Mouse (Mus musculus) lung, postnatal 0 days (tissue): ENCODE measurements around the gene Lmf1. TPM values are rescaled to one million over a fixed set of nuclear protein-coding genes. Genes with fewer than 3 reads are reported as not detected.

Experiments
- ATAC-seq: fragments of 200-750 bp; cut with Nextera tagmentation; 2 replicates; pipeline ENCODE4 v1.8.0; 2017; ENCODE audit warnings: moderate library complexity
- DNase-seq: peaks from one replicate; pipeline ENCODE4 v3.0.0-alpha.2; 2016; ENCODE audit warnings: low spot score
- H3K27ac ChIP-seq: fragments of 300-500 bp; sonication (generic); 2 replicates; pipeline ENCODE4 v1.5.1; 2014; ENCODE audit warnings: antibody characterized with exemption, mild to moderate bottlenecking, low read length, mixed read lengths
- H3K27me3 ChIP-seq: fragments of 300-500 bp; sonication (generic); replicated peaks from 2 replicates; pipeline ENCODE4 v1.6.1; 2014; ENCODE audit warnings: low read length, mixed read lengths; ENCODE audit not compliant: insufficient read depth
- H3K36me3 ChIP-seq: fragments of 300-500 bp; sonication (generic); 2 replicates; pipeline ENCODE4 v1.6.1; 2014; ENCODE audit warnings: low read length, mixed read lengths; ENCODE audit not compliant: insufficient read depth
- H3K4me1 ChIP-seq: fragments of 300-500 bp; sonication (generic); 2 replicates; pipeline ENCODE4 v1.6.1; 2014; ENCODE audit warnings: antibody characterized with exemption, low read depth, low read length, mixed read lengths; ENCODE audit not compliant: insufficient read depth
- H3K4me2 ChIP-seq: fragments of 300-500 bp; sonication (generic); replicated peaks from 2 replicates; pipeline ENCODE4 v1.6.1; 2014; ENCODE audit warnings: low read depth, mild to moderate bottlenecking, low read length, moderate library complexity, mixed read lengths
- H3K4me3 ChIP-seq: fragments of 300-500 bp; sonication (generic); 2 replicates; pipeline ENCODE4 v1.5.1; 2014; ENCODE audit warnings: low read depth, low read length
- H3K9ac ChIP-seq: fragments of 300-500 bp; sonication (generic); replicated peaks from 2 replicates; pipeline ENCODE4 v1.6.1; 2014; ENCODE audit warnings: low read depth, mild to moderate bottlenecking
- H3K9me3 ChIP-seq: fragments of 300-500 bp; sonication (generic); 2 replicates; pipeline ENCODE4 v1.6.1; 2016; ENCODE audit warnings: low read length, mixed read lengths
- CTCF ChIP-seq: IDR thresholded peaks from 2 replicates; pipeline ENCODE4 v1.5.1; 2016; ENCODE audit warnings: antibody characterized with exemption, mild to moderate bottlenecking
- EP300 ChIP-seq: IDR thresholded peaks from 2 replicates; pipeline ENCODE4 v1.6.1; 2016; ENCODE audit warnings: antibody characterized with exemption, mild to moderate bottlenecking, control low read depth
- WGBS: fragments of 180-500 bp; shearing (Covaris S2); extraction: QIAGEN DNeasy Blood & Tissue Kit; methylation state at CpG from one replicate; pipeline ENCODE4 v1.1.7; 2014; 5-methylcytosine and 5-hydroxymethylcytosine counted together
- polyA plus RNA-seq: library from polyadenylated mRNA; unstranded; fragments of >200 nt; fragmentation: Nextera tagmentation; extraction: Ambion mirVana; gene quantifications from 2 replicates; pipeline ENCODE4 v1.2.1, GENCODE M21; 2015

The Lmf1 gene
- polyA plus RNA-seq, 1 experiment from 2014 or later, result 16.6 TPM

DNA sequence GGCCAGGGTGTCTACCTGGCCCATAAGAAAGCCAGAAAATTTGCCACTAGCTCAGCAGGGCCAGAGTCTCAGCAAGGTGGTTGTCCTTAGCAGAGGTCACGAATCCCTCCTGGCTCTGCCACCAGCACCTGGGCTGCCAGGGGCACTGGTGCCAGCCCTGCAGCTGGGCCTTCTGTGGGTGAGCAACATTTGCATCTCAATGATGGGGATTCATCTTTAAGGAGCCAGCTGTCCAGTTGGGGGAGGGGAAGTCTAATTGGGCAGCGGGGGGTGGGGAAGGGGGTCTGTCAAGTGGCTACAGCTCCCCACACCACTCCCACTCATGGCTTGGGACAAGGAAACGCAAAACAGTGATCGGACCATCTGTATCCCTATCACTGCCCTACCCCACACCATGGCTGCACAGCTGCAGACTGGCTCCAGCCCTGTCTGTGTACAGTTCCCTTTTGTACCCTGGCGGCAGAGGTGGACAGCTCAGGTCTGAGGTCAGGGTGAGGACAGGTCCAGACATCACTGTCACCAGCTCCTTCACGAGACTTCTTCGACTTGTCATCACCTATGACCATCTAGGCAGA, 89.7 kb downstream of the Lmf1 start:
- no peak for TF ChIP-seq CTCF
- TF ChIP-seq EP300, result no peak
- no peak for DNase-seq
- Histone ChIP-seq H3K4me2 (no peak overlapping the region), H3K27ac (no peak overlapping the region), H3K9me3 (no peaks in the 10 kb centered on the region), H3K4me3 (no peak overlapping the region), H3K4me1 (no peaks in the 10 kb centered on the region), H3K36me3 (no peaks in the 10 kb centered on the region), H3K9ac (no peak overlapping the region), H3K27me3 (no peaks in the 10 kb centered on the region)
- 73% methylated on average over 7 of the region's 7 CpGs for WGBS
- no peak for ATAC-seq

DNA sequence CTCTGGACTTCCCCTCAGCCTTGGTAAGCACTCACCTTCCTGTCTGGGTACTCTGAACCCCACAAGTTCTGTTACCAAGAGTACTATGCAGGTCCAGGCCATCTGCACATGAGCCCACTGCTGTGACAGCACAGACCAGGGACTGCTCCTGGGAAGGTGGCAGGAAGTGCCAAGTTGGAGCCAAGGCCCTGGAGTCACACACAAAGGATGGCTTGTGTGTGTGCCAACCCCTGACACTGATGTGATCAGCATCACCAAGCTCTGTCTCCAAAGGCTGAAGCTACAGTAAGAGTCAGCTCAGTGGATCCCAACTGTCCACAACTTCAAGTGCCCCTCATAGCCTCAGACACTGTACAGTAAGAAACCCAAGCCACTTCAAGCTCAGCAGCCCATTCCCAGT, 94.1 kb downstream of the Lmf1 start:
- no peak for DNase-seq

DNA sequence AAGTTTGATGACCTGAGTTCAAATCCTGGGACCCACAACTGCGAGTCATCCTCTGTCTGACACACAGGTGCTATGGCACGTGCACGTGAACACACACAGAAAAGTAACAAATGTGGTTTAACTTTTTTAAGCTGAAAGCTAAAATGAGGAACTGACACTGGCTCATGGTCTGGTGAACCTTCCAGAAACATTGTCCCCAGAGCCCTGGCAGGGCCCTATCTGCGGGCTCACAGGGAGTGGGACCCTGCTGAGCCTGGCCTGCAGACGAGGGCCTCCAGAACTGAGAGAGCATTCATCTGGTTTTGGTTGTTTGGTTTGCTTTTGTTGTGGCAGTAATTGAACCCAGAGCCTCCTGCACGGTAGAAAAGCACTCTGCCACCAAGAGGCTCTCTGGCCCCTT, 99.1 kb downstream of the Lmf1 start:
- H3K4me1 ChIP-seq, result no peaks in the 10 kb centered on the region
- ATAC-seq (no peak), DNase-seq (no peak)
- no peak overlapping the region for H3K27ac ChIP-seq
- TF ChIP-seq CTCF (no peak), EP300 (no peak)
- no peak overlapping the region for H3K4me3 ChIP-seq
- no peaks in the 10 kb centered on the region for H3K36me3 ChIP-seq
- H3K4me2 ChIP-seq, result no peak overlapping the region
- H3K9ac ChIP-seq, result no peak overlapping the region
- 60% methylated on average over 6 of the region's 6 CpGs for WGBS
- H3K9me3 ChIP-seq, result no peaks in the 10 kb centered on the region
- H3K27me3 ChIP-seq, result no peaks in the 10 kb centered on the region

More for the DNA sequence above, 94.1 kb downstream of the Lmf1 start:
- no peak overlapping the region for H3K4me3 ChIP-seq
- no peaks in the 10 kb centered on the region for H3K36me3 ChIP-seq
- no peak overlapping the region for H3K9ac ChIP-seq
- H3K27ac ChIP-seq, result no peak overlapping the region
- H3K4me1 ChIP-seq, result no peaks in the 10 kb centered on the region
- no peaks in the 10 kb centered on the region for H3K9me3 ChIP-seq
- H3K27me3 ChIP-seq, result no peaks in the 10 kb centered on the region
- no peak for ATAC-seq
- TF ChIP-seq EP300, result no peak
- H3K4me2 ChIP-seq, result no peak overlapping the region

DNA sequence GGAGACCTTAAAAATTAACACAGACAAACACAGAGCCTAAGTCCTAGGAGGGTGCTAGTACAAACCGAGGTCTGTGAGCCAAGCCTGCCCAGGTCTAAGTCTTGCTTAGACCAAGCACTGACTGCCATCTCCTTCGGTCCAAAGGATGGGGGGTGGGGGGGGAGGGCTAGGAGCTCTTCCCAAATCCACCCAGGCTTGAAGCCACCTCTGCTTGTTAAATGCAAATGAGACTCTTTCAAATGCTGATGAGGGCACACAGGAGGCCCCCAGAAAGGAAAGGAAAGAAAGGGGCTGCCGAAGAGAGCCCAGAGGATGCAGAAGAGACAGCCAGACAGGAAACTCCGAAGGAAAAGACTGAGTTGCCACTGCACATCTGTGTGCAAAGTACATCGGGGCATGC, 100.9 kb downstream of the Lmf1 start:
- TF ChIP-seq CTCF, result no peak
- H3K4me3 ChIP-seq, result no peak overlapping the region
- H3K27ac ChIP-seq, result no peak overlapping the region
- no peaks in the 10 kb centered on the region for H3K27me3 ChIP-seq
- 16% methylated on average over 5 of the region's 5 CpGs for WGBS
- H3K36me3 ChIP-seq, result no peaks in the 10 kb centered on the region
- no peaks in the 10 kb centered on the region for H3K4me1 ChIP-seq
- no peak for ATAC-seq
- no peak overlapping the region for H3K9ac ChIP-seq
- H3K4me2 ChIP-seq, result no peak overlapping the region
- no peaks in the 10 kb centered on the region for H3K9me3 ChIP-seq
- no peak for DNase-seq

DNA sequence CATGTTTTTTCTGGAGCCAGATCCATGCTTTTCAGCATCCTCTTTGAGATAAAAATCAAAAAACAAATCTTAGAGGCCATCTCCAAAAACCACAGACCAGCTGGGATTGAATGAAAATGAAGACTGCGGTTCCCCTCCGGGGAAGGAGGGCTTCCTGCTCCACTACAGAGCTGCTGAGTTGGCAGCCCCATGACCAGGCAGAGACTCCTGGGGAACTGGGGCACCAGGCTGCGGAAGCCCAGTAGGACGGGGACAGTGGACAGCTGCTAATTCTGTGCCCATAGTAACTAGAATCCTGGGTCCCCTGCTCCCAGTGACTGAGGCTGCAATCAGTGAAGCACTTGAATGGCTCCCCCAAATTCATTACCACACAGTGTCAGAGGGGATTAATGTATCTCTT, 102.8 kb downstream of the Lmf1 start:
- no peak overlapping the region for H3K4me3 ChIP-seq
- no peak overlapping the region for H3K9ac ChIP-seq
- H3K9me3 ChIP-seq, result no peaks in the 10 kb centered on the region
- no peaks in the 10 kb centered on the region for H3K27me3 ChIP-seq
- H3K36me3 ChIP-seq, result no peaks in the 10 kb centered on the region
- no peak overlapping the region for H3K4me2 ChIP-seq
- no peak overlapping the region for H3K27ac ChIP-seq
- TF ChIP-seq CTCF (no peak), EP300 (no peak)
- 72% methylated on average over 4 of the region's 4 CpGs for WGBS
- H3K4me1 ChIP-seq, result no peaks in the 10 kb centered on the region
- ATAC-seq (no peak), DNase-seq (no peak)

DNA sequence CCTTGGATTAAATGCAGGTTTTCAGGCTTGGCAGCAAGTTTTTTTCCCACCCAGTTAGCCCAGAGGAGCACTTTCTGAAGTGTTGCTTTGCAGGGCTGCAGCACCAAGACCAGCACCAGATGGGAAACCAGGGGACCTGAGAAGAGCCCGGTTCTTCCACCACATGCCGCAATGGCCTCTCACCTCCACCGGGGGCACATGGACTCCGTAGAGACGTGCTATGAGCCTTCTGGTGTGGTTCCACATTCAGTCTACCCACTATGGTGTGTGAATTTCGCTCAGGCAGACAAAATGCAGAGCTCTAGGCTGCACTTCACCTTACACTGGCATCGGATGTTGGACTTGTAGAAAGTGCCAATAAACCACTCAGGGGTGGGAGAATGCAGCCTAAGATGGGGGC, 107.4 kb downstream of the Lmf1 start:
- Histone ChIP-seq H3K36me3 (no peaks in the 10 kb centered on the region), H3K27me3 (no peaks in the 10 kb centered on the region), H3K9ac (no peak overlapping the region), H3K4me2 (no peak overlapping the region), H3K4me3 (no peak overlapping the region), H3K4me1 (no peaks in the 10 kb centered on the region), H3K27ac (no peak overlapping the region), H3K9me3 (no peaks in the 10 kb centered on the region)
- peak; percentile 41 for TF ChIP-seq CTCF
- no peak for TF ChIP-seq EP300
- no peak for DNase-seq
- ATAC-seq, result no peak
- 38% methylated on average over 7 of the region's 7 CpGs for WGBS

DNA sequence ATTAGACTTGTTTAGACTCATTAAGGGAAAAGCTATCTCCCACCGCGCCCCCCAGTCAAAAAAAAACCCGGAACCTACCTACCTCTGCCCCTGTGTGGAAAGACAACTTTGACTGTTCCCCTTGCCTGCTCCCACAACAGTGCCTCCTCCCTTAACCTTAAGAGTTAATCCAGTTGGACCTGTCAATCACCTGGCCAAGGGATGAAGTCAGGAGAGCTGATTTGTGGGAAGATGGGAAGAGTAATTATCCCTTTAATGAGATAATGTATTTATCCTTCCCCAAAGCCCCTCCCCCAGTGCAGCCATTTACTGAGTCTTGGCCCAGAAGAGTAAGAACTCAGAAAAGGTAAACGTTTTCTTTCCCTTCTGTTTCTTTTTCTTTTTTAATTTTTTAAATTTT, 110.0 kb downstream of the Lmf1 start:
- Histone ChIP-seq H3K36me3 (no peaks in the 10 kb centered on the region), H3K27me3 (no peaks in the 10 kb centered on the region), H3K4me1 (no peaks in the 10 kb centered on the region), H3K9ac (no peak overlapping the region), H3K27ac (no peak overlapping the region), H3K4me2 (no peak overlapping the region), H3K4me3 (no peak overlapping the region), H3K9me3 (no peaks in the 10 kb centered on the region)
- 83% methylated on average over 4 of the region's 4 CpGs for whole genome bisulfite sequencing
- TF ChIP-seq CTCF (no peak), EP300 (no peak)
- no peak for ATAC-seq
- DNase-seq, result no peak
